Mouse (Mus musculus) hindbrain, embryonic 16.5 days (tissue): ENCODE data around the gene Psmd3. TPM values are rescaled to one million over a fixed set of nuclear protein-coding genes. Genes with fewer than 3 reads are reported as not detected.
A peak's percentile ranks its signal among the peaks of the same experiment; 100 is the strongest.

Source experiments
- ATAC-seq: fragments of 200-750 bp; cut with Nextera tagmentation; 2 replicates; pipeline ENCODE4 v1.8.0; 2017; ENCODE audit warnings: moderate TSS enrichment, moderate library complexity
- H3K27ac ChIP-seq: fragments of 300-500 bp; sonication (generic); 2 replicates; pipeline ENCODE4 v1.5.1; 2014; ENCODE audit warnings: low read depth, mild to moderate bottlenecking, control low read depth, low read length, moderate library complexity
- H3K27me3 ChIP-seq: fragments of 300-500 bp; sonication (generic); replicated peaks from 2 replicates; pipeline ENCODE4 v1.6.1; 2014; ENCODE audit warnings: low read length; ENCODE audit not compliant: control insufficient read depth, insufficient read depth
- H3K36me3 ChIP-seq: fragments of 300-500 bp; sonication (generic); 2 replicates; pipeline ENCODE4 v1.6.1; 2014; ENCODE audit warnings: mild to moderate bottlenecking, low read length, moderate library complexity, mixed read lengths; ENCODE audit not compliant: control insufficient read depth, insufficient read depth
- H3K4me1 ChIP-seq: fragments of 300-500 bp; sonication (generic); 2 replicates; pipeline ENCODE4 v1.6.1; 2014; ENCODE audit warnings: low read depth, low read length; ENCODE audit not compliant: control insufficient read depth, insufficient read depth
- H3K4me2 ChIP-seq: fragments of 300-500 bp; sonication (generic); 2 replicates; pipeline ENCODE4 v1.6.1; 2014; ENCODE audit warnings: mild to moderate bottlenecking, low read length, control low read depth, moderate library complexity
- H3K4me3 ChIP-seq: fragments of 300-500 bp; sonication (generic); 2 replicates; pipeline ENCODE4 v1.5.1; 2014; ENCODE audit warnings: mild to moderate bottlenecking, low read length, control low read depth, moderate library complexity
- H3K9ac ChIP-seq: fragments of 300-500 bp; sonication (generic); 2 replicates; pipeline ENCODE4 v1.6.1; 2014; ENCODE audit warnings: low read depth, mild to moderate bottlenecking, control low read depth, low read length, moderate library complexity
- H3K9me3 ChIP-seq: fragments of 300-500 bp; sonication (generic); 2 replicates; pipeline ENCODE4 v1.6.1; 2014; ENCODE audit warnings: mild to moderate bottlenecking, low read length, moderate library complexity; ENCODE audit not compliant: control insufficient read depth
- WGBS: fragments of 180-500 bp; shearing (Covaris S2); extraction: QIAGEN DNeasy Blood & Tissue Kit; methylation state at CpG from one replicate; pipeline ENCODE4 v1.1.7; 2014; 5-methylcytosine and 5-hydroxymethylcytosine counted together
- polyA plus RNA-seq: library from polyadenylated mRNA; unstranded; fragments of >200 nt; fragmentation: Nextera tagmentation; extraction: Ambion mirVana; gene quantifications from 2 replicates; pipeline ENCODE4 v1.2.1, GENCODE M21; 2015

Psmd3 gene
- polyA plus RNA-seq, 1 experiment from 2014 or later = 189 TPM

GRCm38 (mm10) chr11:98743655-98744345 lies 61.4 kb downstream of the Psmd3 start:
- Histone ChIP-seq H3K4me1 (peaks cover 63% of the 10 kb centered on the region), H3K36me3 (no peaks in the 10 kb centered on the region), H3K27ac (peak overlapping the region; percentile 100), H3K4me2 (peak overlapping the region; percentile 91), H3K4me3 (peak overlapping the region; percentile 85), H3K27me3 (no peaks in the 10 kb centered on the region), H3K9ac (peak overlapping the region; percentile 99), H3K9me3 (no peaks in the 10 kb centered on the region)
- WGBS = 2% methylated on average over 9 of the region's 9 CpGs
- ATAC-seq = 0 out of 2 replicates have a peak, but pooled peaks have one; percentile 1

- WGBS = 25% methylated on average over 7 of the region's 7 CpGs
- no peak for ATAC-seq
Measured at GRCm38 (mm10) chr11:98744456-98745019, 62.2 kb downstream of the Psmd3 start.

More at GRCm38 (mm10) chr11:98744456-98745019, 62.2 kb downstream of the Psmd3 start:
- H3K36me3 ChIP-seq = no peaks in the 10 kb centered on the region
- H3K4me2 ChIP-seq = peak overlapping the region; percentile 91
- no peaks in the 10 kb centered on the region for H3K27me3 ChIP-seq
- no peaks in the 10 kb centered on the region for H3K9me3 ChIP-seq
- H3K27ac ChIP-seq = peak overlapping the region; percentile 100
- peak overlapping the region; percentile 99 for H3K9ac ChIP-seq
- H3K4me3 ChIP-seq = peak overlapping the region; percentile 85
- peaks cover 64% of the 10 kb centered on the region for H3K4me1 ChIP-seq

Other genes starting within 250 kb of the Psmd3 start
- 250 and 276 TPM in 2 replicates for gene Mien1, start 243.6 kb upstream of the Psmd3 start, polyA plus RNA-seq
- 1.3 and 2.5 TPM in 2 replicates for gene Grb7, start 236.2 kb upstream of the Psmd3 start, polyA plus RNA-seq
- 0.35 and 0.45 TPM in 2 replicates for gene Ikzf3, start 136.5 kb upstream of the Psmd3 start, polyA plus RNA-seq
- 0.11 and 0.15 TPM in 2 replicates for gene Zpbp2, start 131.5 kb upstream of the Psmd3 start, polyA plus RNA-seq
- 117 and 124 TPM in 2 replicates for gene Ormdl3, start 95.2 kb upstream of the Psmd3 start, polyA plus RNA-seq
- gene Lrrc3c, start 84.3 kb upstream of the Psmd3 start, polyA plus RNA-seq = not detected in 2 replicates
- 0.41 and 1.3 TPM in 2 replicates for gene Gm12355, start 56.9 kb upstream of the Psmd3 start, polyA plus RNA-seq
- not detected in 2 replicates for gene Gsdma3, start 56.2 kb upstream of the Psmd3 start, polyA plus RNA-seq
- not detected in 2 replicates for gene Gsdma2, start 35.8 kb upstream of the Psmd3 start, polyA plus RNA-seq
- gene Gsdma, start 18.2 kb upstream of the Psmd3 start, polyA plus RNA-seq = 0.08 TPM in 1 of 2 replicates, not detected in the other
- not detected in 2 replicates for gene Csf3, start 18.7 kb downstream of the Psmd3 start, polyA plus RNA-seq
- 62.5 and 71.1 TPM in 2 replicates for gene Med24, start 46.9 kb downstream of the Psmd3 start, polyA plus RNA-seq
- gene Thra, start 58.1 kb downstream of the Psmd3 start, polyA plus RNA-seq = 127 and 144 TPM in 2 replicates
- gene Nr1d1, start 92.8 kb downstream of the Psmd3 start, polyA plus RNA-seq = 4.9 and 5.6 TPM in 2 replicates
- 28.2 and 28.6 TPM in 2 replicates for gene Msl1, start 113.0 kb downstream of the Psmd3 start, polyA plus RNA-seq
- gene Casc3, start 122.4 kb downstream of the Psmd3 start, polyA plus RNA-seq = 41.7 and 49.2 TPM in 2 replicates
- 11.6 and 13.0 TPM in 2 replicates for gene Rapgefl1, start 154.2 kb downstream of the Psmd3 start, polyA plus RNA-seq
- 4.1 and 4.2 TPM in 2 replicates for gene Wipf2, start 181.1 kb downstream of the Psmd3 start, polyA plus RNA-seq
- 4.6 and 6.3 TPM in 2 replicates for gene Cdc6, start 225.2 kb downstream of the Psmd3 start, polyA plus RNA-seq
- gene Rara, start 245.3 kb downstream of the Psmd3 start, polyA plus RNA-seq = 12.1 and 16.7 TPM in 2 replicates